Mouse (Mus musculus) left cerebral cortex, postnatal 10 days (tissue): ENCODE data around the gene Ubr1. TPM values are rescaled to one million over a fixed set of nuclear protein-coding genes. Genes with fewer than 3 reads are reported as not detected.

Experiments
- microRNA-seq: library from miRNA; unstranded; fragments of <30 nt; microRNA quantifications from one replicate; pipeline ENCODE4 v1.2.0, GENCODE M21; 2022
- total RNA-seq, 2 experiments: library from RNA; stranded (reverse); gene quantifications; 2 replicates each; pipeline ENCODE4 v1.2.3; 2021

Gene Ubr1
- total RNA-seq, 2 experiments from 2014 or later, result 40.9 to 42.3 TPM

Small RNAs within 50 kb of the gene (microRNA-seq; reads per million reads assigned to microRNA genes)
- 0.86 reads per million for gene Gm44325

Other genes with a start within 250 kb of the Ubr1 start
- 10 to 100 TPM; 20.8 to 23.3 TPM for gene Cdan1, start 120.6 kb downstream of the Ubr1 start, total RNA-seq
- 10 to 100 TPM; 66.9 TPM for gene Ttbk2, start 120.1 kb downstream of the Ubr1 start, total RNA-seq
- 10 to 100 TPM; 20.6 to 24.9 TPM for gene Tmem62, start 6.3 kb upstream of the Ubr1 start, total RNA-seq
- gene Ccndbp1, start 37.7 kb upstream of the Ubr1 start, total RNA-seq, result 10 to 100 TPM; 57.1 to 59.1 TPM
- not detected for gene Epb42, start 66.4 kb upstream of the Ubr1 start, total RNA-seq
- gene Tgm5, start 115.1 kb upstream of the Ubr1 start, total RNA-seq, result not detected
- gene Tgm7, start 139.1 kb upstream of the Ubr1 start, total RNA-seq, result not detected
- 10 to 100 TPM; 17.7 to 17.8 TPM for gene Adal, start 169.7 kb upstream of the Ubr1 start, total RNA-seq
- 1 to 10 TPM; 8.0 to 8.9 TPM for gene Lcmt2, start 169.9 kb upstream of the Ubr1 start, total RNA-seq
- 10 to 100 TPM; 31.8 to 32.2 TPM for gene Tubgcp4, start 199.9 kb upstream of the Ubr1 start, total RNA-seq
- 1 to 10 TPM; 4.7 to 5.7 TPM for gene Zscan29, start 200.4 kb upstream of the Ubr1 start, total RNA-seq